Mouse (Mus musculus) heart, postnatal 36 days (tissue): ENCODE results near the gene Btg4. TPM values are rescaled to one million over a fixed set of nuclear protein-coding genes. Genes with fewer than 3 reads are reported as not detected.
"Not testable (repeated sequence)": the region's sequence is repeated elsewhere in the genome, so short reads cannot be mapped to it uniquely, and the experiment has no call there.

Source experiments
- DNase-seq, 2 experiments: peaks; one replicate each; pipeline ENCODE4 v3.0.0; 2021 to 2022
- intact Hi-C: fragments of 180-260 bp; cut with DNase I; formaldehyde crosslinking; loops from one replicate; pipeline ENCODE4 v1.15.1; 2025
- total RNA-seq, 2 experiments: library from RNA; stranded (reverse); gene quantifications; 2 replicates each; pipeline ENCODE4 v1.2.3; 2021

Btg4 gene
- total RNA-seq, 2 experiments from 2014 or later, result not detected

DNA sequence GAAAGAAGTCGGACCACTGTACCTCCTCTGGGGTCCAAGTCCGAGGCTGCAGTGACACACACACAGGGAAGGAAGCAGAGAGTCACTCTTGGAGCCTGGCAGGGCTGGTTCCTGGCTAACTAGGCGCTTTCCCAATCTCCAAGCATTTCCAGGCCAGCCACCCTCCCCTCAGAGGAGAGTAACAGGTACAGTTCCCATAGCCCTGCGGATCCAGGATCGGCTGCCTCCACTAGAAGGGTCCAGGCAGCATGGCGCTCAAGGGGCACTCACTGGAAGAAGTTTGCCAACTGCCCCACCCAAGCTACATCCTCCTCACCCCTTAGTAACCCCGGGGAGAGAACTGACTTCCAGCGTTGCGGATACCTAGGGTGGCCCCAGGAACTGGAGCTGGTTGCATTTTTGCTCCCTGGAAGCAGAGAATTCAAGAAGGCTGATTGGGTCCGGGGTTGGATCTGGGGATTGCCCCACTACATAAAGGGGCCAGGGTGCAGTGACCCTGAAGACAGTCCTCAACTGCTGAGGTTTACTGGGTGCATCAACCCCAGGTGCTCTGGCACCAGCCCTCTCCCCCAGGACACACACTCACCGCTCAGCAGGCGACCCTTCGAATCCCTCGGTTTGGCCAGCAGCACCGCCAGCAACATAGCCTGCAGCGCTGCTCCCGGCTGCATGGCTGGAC lies 15.7 kb downstream of the Btg4 start:
- DNase-seq, result peak; percentile 23 to 41
- intact Hi-C loops, result loop anchor here (2.0 to 5.0 kb wide), 3 partner anchors 26 to 459 kb away; partner anchors contain the start of genes 4833427G06Rik, Nkapd1 and Pih1d2

DNA sequence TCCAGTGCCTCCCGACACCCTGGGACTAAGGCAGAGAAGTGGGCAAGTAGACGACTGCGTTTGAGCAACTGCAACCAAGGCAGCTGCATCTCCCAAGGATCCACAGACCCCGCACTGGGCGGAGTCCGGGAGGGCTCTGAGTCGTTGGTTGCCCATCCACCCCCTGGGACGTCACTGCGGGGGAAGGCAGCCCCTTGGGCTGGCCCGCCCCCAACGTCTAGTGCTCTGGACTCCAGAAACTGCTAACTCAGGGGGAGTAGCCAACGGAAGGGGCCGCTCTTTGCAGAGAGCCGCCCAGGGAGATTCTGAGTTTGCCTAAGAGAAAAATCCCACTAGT lies 16.2 kb downstream of the Btg4 start, which contains the start of gene Layn:
TSS of gene Layn (minus strand) at position 116 of the 337 bp plus-strand sequence.
- intact Hi-C loops, result loop anchor here (2.0 to 5.0 kb wide), 3 partner anchors 26 to 460 kb away; partner anchors contain the start of genes 4833427G06Rik, Nkapd1 and Pih1d2
- peak; percentile 85 to 87 for DNase-seq

- DNase-seq, result no peak
- intact Hi-C loops, result no loop called here
Observed at GRCm38 (mm10) chr9:51081614-51082013, 20.9 kb downstream of the Btg4 start.

GRCm38 (mm10) chr9:51093697-51094096 lies 33.0 kb downstream of the Btg4 start:
- no peak for DNase-seq
- intact Hi-C loops, result no loop called here

GRCm38 (mm10) chr9:51096306-51096705 lies 35.6 kb downstream of the Btg4 start:
- DNase-seq, result no peak
- intact Hi-C loops, result no loop called here

DNA sequence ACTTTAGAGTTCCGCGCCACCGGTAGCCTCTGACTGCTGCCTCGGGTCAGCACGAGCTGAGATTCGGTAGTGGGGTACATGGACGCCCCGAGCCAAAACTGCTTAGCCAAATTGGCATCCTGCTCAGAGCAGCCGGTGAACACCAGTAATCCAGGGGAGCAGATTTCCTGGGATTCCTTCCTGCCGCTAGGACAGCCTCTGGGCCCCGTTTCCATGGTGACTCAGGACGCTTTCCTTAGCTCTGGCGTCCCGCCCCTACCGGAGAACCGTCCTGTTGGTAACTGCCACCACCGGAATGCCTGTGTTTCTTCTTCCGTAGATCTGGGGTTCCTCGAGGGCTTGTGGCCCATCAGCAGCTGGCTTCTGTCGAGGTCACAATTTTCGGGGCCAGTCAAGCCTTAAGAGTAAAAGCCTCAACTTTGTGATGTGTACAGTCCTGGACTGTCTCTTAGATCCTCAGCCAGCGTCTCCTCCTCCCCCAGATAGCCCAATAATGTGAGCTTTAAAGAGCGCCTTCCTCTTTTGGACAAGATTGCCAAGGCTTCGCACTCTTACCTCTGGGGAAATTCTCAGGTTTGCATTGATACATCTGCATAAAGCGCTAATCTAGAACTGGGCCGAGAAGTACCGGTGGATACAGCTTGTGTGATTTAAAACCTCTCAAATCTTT lies 41.2 kb downstream of the Btg4 start, which contains the start of gene 4833427G06Rik:
TSS of gene 4833427G06Rik (minus strand) at position 323 of the 670 bp plus-strand sequence.
- DNase-seq, result peak; percentile 24 to 29

GRCm38 (mm10) chr9:51102963-51103807 lies 42.5 kb downstream of the Btg4 start:
- intact Hi-C loops, result loop anchor here (2.0 kb wide), 1 partner anchor 26 kb away; the partner anchor contains the start of gene Layn
- DNase-seq, result peak; percentile 49 to 51

More for the DNA sequence above, 41.2 kb downstream of the Btg4 start, which contains the start of gene 4833427G06Rik:
- intact Hi-C loops, result loop anchor here (2.0 kb wide), 1 partner anchor 25 kb away; the partner anchor contains the start of gene Layn

DNA sequence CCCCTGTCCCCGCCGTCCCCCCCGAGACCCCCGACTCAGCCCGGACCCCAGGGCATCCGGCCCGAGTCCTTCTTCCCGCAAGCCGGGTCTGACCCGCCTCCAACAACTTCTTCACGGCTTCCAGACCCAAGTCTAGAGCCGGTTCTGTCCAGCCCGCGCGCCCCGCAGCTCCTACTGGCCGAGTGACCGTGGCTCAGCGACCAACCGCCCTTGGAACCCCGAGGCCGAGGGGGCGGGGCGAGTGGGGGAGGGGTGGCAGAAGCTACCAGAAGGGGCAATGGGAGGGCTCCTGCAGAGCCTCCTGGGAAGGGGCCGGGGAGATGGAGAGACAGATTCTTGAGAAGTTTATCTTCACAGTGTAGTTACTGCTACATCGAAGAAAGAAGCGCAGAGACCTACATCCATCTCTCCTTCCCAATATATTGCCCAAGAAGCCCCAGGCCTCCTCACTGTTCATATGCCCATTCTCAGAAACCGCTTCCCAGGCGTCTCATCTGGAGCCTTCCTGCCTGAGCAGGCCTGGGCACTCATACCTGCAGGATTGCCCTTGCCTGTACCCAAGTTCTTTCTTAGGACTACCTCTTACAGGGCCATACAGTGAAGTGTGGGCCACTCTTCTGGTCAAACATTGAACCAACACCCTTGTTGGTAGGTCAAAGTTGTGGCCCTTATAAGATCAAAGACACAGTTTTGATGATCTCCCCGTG lies 43.3 kb downstream of the Btg4 start:
- peak; percentile 9 to 17 for DNase-seq
- intact Hi-C loops, result loop anchor here (2.0 kb wide), 1 partner anchor 27 kb away; the partner anchor contains the start of gene Layn

DNA sequence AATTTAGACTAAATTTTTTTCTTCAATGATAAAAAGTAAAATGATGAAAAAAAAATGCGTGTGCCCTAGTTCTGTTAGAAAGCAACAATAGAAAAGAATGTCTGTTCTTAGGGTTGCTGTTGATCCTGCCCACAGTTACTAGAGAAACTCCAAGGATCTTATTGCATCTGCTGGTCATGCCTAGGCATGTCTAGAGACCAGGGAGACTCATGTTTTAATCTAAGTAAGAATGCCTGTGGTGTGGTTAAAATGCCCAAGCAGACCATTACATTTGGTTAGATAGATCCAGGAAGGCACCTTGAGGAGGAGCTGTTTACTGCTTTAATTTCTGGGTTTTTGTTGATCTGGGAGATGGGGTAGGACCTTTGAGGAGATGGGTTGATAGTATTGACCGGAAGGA lies 45.0 kb downstream of the Btg4 start:
- no peak for DNase-seq
- intact Hi-C loops, result no loop called here

DNA sequence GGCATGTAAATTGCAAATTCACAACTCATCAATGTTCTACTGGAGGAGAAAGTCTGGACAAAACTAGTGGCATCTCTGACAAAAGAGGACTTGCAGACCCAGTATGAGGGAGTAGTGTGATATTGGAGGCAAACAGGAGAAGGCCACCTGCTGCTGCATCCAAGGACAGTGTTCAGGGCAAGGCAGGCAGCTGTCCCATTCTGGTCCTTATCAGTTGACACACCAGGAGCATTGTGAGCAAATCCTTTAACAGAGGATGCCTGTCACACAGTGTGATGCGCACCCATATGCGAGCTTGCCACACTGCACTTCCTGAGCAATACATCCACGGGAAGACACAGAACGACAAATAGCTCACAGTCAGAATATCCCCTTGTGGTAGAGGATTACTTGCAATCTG lies 54.1 kb downstream of the Btg4 start:
- DNase-seq, result no peak
- intact Hi-C loops, result no loop called here

GRCm38 (mm10) chr9:51136985-51137384 lies 76.3 kb downstream of the Btg4 start:
- DNase-seq, result peak in 1 of 2 experiments; percentile 41

GRCm38 (mm10) chr9:51137432-51137831 lies 76.7 kb downstream of the Btg4 start:
- intact Hi-C loops, result loop anchor here (5.0 kb wide), 1 partner anchor 290 kb away; the partner anchor contains the start of gene Ppp2r1b
- DNase-seq, result no peak

More at GRCm38 (mm10) chr9:51136985-51137384, 76.3 kb downstream of the Btg4 start:
- intact Hi-C loops, result loop anchor here (5.0 kb wide), 1 partner anchor 290 kb away; the partner anchor contains the start of gene Ppp2r1b

DNA sequence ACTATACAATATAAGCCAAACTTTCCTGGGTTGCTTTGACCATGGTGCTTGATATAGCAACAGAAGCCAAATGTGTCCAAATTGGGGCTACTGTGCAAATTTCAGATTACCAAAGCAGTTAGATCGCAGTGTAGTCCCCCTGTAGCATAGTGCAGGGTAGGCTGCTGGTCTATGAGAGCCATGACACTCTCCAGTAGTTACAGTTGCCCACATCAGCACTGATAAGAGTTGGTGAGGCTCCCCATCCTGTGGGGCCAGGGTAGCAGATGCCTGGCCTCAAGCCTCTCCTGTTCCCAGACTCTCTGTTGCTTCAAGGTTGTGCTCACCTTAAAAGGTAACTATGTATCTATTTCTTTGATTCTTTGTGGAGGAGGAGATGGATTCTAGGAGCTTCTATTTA lies 77.1 kb downstream of the Btg4 start:
- DNase-seq, result no peak
- intact Hi-C loops, result loop anchor here (5.0 kb wide), 1 partner anchor 291 kb away; the partner anchor contains the start of gene Ppp2r1b

DNA sequence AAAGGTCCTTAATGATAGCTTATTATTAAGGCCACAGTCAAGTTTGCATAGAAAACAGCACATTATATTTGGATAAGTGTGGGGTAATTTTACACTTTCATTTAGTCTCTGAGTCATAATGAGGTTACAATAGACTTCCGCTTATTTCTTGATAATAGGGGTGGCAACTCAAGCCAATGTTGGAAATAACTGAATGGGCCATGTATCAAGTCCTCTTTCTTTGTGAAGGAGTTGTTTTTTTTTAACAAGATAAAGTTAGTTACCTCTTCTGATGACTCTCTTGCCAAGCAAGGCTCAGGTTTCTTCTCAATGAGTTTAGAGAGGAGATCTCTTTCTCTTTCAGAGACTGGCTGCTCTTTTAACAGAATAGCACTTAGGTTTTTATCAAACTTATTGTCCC lies 77.6 kb downstream of the Btg4 start:
- intact Hi-C loops, result loop anchor here (5.0 kb wide), 1 partner anchor 291 kb away; the partner anchor contains the start of gene Ppp2r1b
- DNase-seq, result no peak

DNA sequence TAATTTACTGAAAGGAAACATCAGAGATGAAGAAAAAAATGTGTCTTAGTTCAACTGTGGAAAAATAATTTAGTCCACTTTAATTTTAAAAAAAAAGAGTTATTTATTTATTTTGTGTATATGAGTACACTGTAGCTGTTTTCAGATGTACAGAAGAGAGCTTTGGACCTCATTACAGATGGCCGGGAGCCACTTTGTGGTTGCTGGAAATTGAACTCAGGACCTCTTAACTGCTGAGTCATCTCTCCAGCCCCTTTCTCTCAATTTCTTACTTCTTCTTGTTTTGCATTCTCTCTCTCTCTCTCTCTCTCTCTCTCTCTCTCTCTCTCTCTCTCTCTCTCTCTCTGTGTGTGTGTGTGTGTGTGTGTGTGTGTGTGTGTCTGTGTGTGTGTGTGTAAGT lies 78.7 kb downstream of the Btg4 start:
- intact Hi-C loops, result loop anchor here (5.0 kb wide), 1 partner anchor 292 kb away; the partner anchor contains the start of gene Ppp2r1b
- not testable (repeated sequence) for DNase-seq

GRCm38 (mm10) chr9:51140711-51141110 lies 80.0 kb downstream of the Btg4 start:
- DNase-seq, result no peak
- intact Hi-C loops, result no loop called here

DNA sequence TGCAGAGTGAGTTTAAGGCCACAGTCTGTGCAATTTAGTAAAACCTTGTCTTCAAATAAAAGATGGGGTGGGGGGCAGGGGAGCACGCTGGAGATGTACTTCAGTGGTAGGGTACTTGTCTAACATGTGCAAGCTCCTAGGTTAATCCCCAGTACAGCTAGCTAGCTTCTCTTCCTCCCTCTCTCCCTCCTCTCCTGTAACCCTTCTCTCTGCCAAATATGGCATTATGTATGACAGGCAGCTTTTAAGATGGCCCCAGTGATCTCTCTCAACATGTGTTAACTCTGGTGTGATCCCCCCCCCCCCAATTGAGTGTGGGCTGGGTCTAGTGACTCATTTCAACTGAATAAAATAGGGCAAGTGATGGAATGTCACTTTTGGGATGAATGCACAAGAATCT lies 82.7 kb downstream of the Btg4 start:
- DNase-seq, result no peak
- intact Hi-C loops, result no loop called here

DNA sequence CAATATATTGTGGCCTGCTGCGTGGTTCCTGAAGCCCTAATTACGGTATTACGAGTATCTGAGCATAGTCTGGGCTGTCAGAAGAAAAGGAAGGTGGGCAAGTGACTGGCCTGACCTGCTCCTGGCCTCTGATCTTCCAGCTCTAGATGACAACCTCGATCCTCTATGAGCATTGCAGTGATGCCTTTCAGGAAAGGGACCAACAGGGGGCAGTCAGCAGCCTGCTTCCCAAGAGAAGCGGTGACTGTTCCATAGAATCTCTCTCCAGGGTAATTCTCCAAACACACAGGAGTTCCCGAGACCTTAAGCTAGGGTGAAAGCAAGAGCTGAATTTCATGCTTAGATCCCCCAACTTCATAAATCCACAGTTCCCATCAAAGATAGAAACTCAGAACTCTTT lies 83.5 kb downstream of the Btg4 start:
- DNase-seq, result no peak
- intact Hi-C loops, result no loop called here

- intact Hi-C loops, result no loop called here
- no peak for DNase-seq
Observed at GRCm38 (mm10) chr9:51146496-51146895, 85.8 kb downstream of the Btg4 start.

GRCm38 (mm10) chr9:51147294-51147693 lies 86.6 kb downstream of the Btg4 start:
- no peak for DNase-seq
- intact Hi-C loops, result no loop called here
